Mouse (Mus musculus) cerebellum, postnatal 4 days (tissue): ENCODE measurements around the gene Vps54.
A peak's percentile ranks its signal among the peaks of the same experiment; 100 is the strongest.
"Not testable (repeated sequence)": the region's sequence is repeated elsewhere in the genome, so short reads cannot be mapped to it uniquely, and the experiment has no call there.

Experiments
- DNase-seq, 2 experiments: peaks; one replicate each; pipeline ENCODE4 v3.0.0; 2022; ENCODE audit warnings: low spot score in 2 of 2, mixed read lengths in 1 of 2

The Vps54 gene

GRCm38 (mm10) chr11:21239021-21239661, at the start of gene Vps54:
TSS of gene Vps54 (plus strand) at chr11:21239281.
- peak in 1 of 2 experiments; percentile 54 for DNase-seq

- DNase-seq, result not testable (repeated sequence)
Measured at GRCm38 (mm10) chr11:21191821-21192220, 47.3 kb upstream of the Vps54 start.

GRCm38 (mm10) chr11:21194851-21195250, 44.2 kb upstream of the Vps54 start:
- DNase-seq, result no peak

GRCm38 (mm10) chr11:21209046-21209445, 30.0 kb upstream of the Vps54 start:
- no peak for DNase-seq

- DNase-seq, result not testable (repeated sequence)
Measured at GRCm38 (mm10) chr11:21209701-21210100, 29.4 kb upstream of the Vps54 start.

GRCm38 (mm10) chr11:21217419-21217818, 21.7 kb upstream of the Vps54 start:
- DNase-seq, result peak in 1 of 2 experiments; percentile 34

GRCm38 (mm10) chr11:21219281-21219680, 19.8 kb upstream of the Vps54 start:
- DNase-seq, result no peak

GRCm38 (mm10) chr11:21219851-21220587, 19.1 kb upstream of the Vps54 start:
- no peak for DNase-seq

GRCm38 (mm10) chr11:21220754-21221153, 18.3 kb upstream of the Vps54 start:
- DNase-seq, result no peak

- no peak for DNase-seq
Measured at GRCm38 (mm10) chr11:21221396-21221795, 17.7 kb upstream of the Vps54 start.

- DNase-seq, result no peak
Measured at GRCm38 (mm10) chr11:21222606-21223207, 16.4 kb upstream of the Vps54 start.

GRCm38 (mm10) chr11:21223539-21223938, 15.5 kb upstream of the Vps54 start:
- DNase-seq, result no peak

- DNase-seq, result no peak
Measured at GRCm38 (mm10) chr11:21224041-21224440, 15.0 kb upstream of the Vps54 start.

GRCm38 (mm10) chr11:21224446-21224845, 14.6 kb upstream of the Vps54 start:
- no peak for DNase-seq

- DNase-seq, result no peak
Measured at GRCm38 (mm10) chr11:21224983-21225382, 14.1 kb upstream of the Vps54 start.

GRCm38 (mm10) chr11:21235381-21235780, 3.7 kb upstream of the Vps54 start:
- no peak for DNase-seq

GRCm38 (mm10) chr11:21235821-21236220, 3.3 kb upstream of the Vps54 start:
- no peak for DNase-seq

GRCm38 (mm10) chr11:21236996-21237395, 2.1 kb upstream of the Vps54 start:
- DNase-seq, result no peak

GRCm38 (mm10) chr11:21237474-21238278, 1.4 kb upstream of the Vps54 start:
- no peak for DNase-seq

GRCm38 (mm10) chr11:21238279-21239020, 631 bp upstream of the Vps54 start:
- DNase-seq, result peak in 1 of 2 experiments; percentile 52
